In the genomic region with DNA sequence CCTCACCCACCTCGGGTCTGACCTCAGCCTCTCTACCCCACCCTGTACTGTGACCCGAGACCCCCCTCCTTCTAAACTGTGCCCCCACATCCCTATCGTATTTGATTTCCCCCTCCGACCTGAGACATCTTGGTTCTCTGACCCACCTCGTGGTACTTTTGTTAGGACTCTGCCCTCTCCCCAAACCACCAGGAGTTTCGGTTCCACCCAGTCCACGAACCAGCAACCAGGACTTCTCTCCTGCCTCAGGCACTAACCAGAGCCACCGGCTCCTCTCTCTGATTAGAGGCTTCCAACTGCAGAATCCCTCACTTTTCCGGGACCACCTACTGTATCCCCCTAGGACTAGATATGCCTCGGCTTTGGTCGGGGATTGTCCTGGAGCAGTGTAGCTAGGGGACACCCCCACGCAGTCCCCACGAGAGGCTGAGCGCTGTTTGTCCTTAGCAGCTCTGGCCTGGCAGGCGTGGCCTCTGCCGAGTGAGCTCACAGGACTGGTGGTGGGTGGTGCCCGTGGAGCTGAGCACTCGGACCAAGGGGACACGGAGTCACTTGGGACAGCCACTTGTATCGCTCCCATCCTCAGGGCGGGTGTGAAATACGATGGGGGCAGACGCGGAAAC, we compare ENCODE assay signal across 7 mouse cellular contexts. TPM values are rescaled to one million over a fixed set of nuclear protein-coding genes. Genes with fewer than 3 reads are reported as not detected.
DNase-seq lines count a peak whose midpoint lies in the region; ATAC-seq lines count a peak whose summit lies in the region.

No protein-coding gene starts in this region.

- 4% methylated on average over 24 of the region's 24 CpGs for WGBS in embryonic facial prominence, embryonic 13.5 days
- WGBS in hindbrain, embryonic 16.5 days = 7% methylated on average over 24 of the region's 24 CpGs

- peaks cover 32% of the 10 kb centered on the region for H3K4me1 ChIP-seq in embryonic facial prominence, embryonic 13.5 days
- peaks cover 27% of the 10 kb centered on the region for H3K4me1 ChIP-seq in hindbrain, embryonic 16.5 days (ENCODE audit: control insufficient read depth, insufficient read depth, low read depth, low read length)

- H3K4me3 ChIP-seq in embryonic facial prominence, embryonic 13.5 days = peak overlapping the region; percentile 36
- peak overlapping the region; percentile 29 for H3K4me3 ChIP-seq in hindbrain, embryonic 16.5 days (ENCODE audit: low read length)

- peak overlapping the region; percentile 36; the same call in 1 of the 2 replicates for H3K9ac ChIP-seq in embryonic facial prominence, embryonic 13.5 days
- no peak overlapping the region for H3K9ac ChIP-seq in hindbrain, embryonic 16.5 days (ENCODE audit: low read depth, low read length)

- H3K36me3 ChIP-seq in embryonic facial prominence, embryonic 13.5 days = peaks cover 15% of the 10 kb centered on the region
- no peaks in the 10 kb centered on the region for H3K36me3 ChIP-seq in hindbrain, embryonic 16.5 days (ENCODE audit: control insufficient read depth, insufficient read depth, low read length)

- H3K4me2 ChIP-seq in embryonic facial prominence, embryonic 13.5 days = peak overlapping the region; percentile 60
- H3K4me2 ChIP-seq in hindbrain, embryonic 16.5 days (ENCODE audit: low read length) = peak overlapping the region; percentile 50

- H3K27me3 ChIP-seq in embryonic facial prominence, embryonic 13.5 days = peaks cover 88% of the 10 kb centered on the region
- H3K27me3 ChIP-seq in hindbrain, embryonic 16.5 days (replicated peaks; ENCODE audit: control insufficient read depth, insufficient read depth, low read length) = peaks cover 63% of the 10 kb centered on the region

- peak; percentile 31 for DNase-seq in R1 (ENCODE audit: low read depth, low spot score)
- peak; percentile 43 for DNase-seq in lung, postnatal 36 days
- no peak for DNase-seq in right cerebral cortex, adult 18-20 months
- no peak for DNase-seq in cerebellum, postnatal 10 days

- no peak for ATAC-seq in embryonic facial prominence, embryonic 13.5 days (ENCODE audit: insufficient number of reproducible peaks, insufficient read depth, low FRiP score, low TSS enrichment, low read depth)
- ATAC-seq in hindbrain, embryonic 16.5 days = no peak
- ATAC-seq in activated CD4-positive, CD25-positive, alpha-beta regulatory T cell, adult 4 months = no peak

- H3K27ac ChIP-seq in embryonic facial prominence, embryonic 13.5 days = no peak overlapping the region
- no peak overlapping the region for H3K27ac ChIP-seq in hindbrain, embryonic 16.5 days (ENCODE audit: low read depth, low read length)

- H3K9me3 ChIP-seq in embryonic facial prominence, embryonic 13.5 days = no peaks in the 10 kb centered on the region
- H3K9me3 ChIP-seq in hindbrain, embryonic 16.5 days (ENCODE audit: control insufficient read depth, low read length) = no peaks in the 10 kb centered on the region

RNA-seq across cellular contexts. Expression of a gene that starts 0.9 kb away (rescaled TPM):
- polyA plus RNA-seq in embryonic facial prominence, embryonic 13.5 days (2015; fragmentation: Nextera tagmentation; extraction: Ambion mirVana) = 0.96 and 1.1 TPM in 2 replicates
- 6.6 and 7.0 TPM in 2 replicates for polyA plus RNA-seq in hindbrain, embryonic 16.5 days (2015; fragmentation: Nextera tagmentation; extraction: Ambion mirVana)
- not detected for polyA plus RNA-seq in activated CD4-positive, CD25-positive, alpha-beta regulatory T cell, adult 4 months (2017; shearing (Covaris generic))

RNA-seq across cellular contexts. Expression of a gene that starts 13.6 kb away (rescaled TPM):
- 4.5 and 4.7 TPM in 2 replicates for polyA plus RNA-seq in embryonic facial prominence, embryonic 13.5 days (2015; fragmentation: Nextera tagmentation; extraction: Ambion mirVana)
- polyA plus RNA-seq in hindbrain, embryonic 16.5 days (2015; fragmentation: Nextera tagmentation; extraction: Ambion mirVana) = 3.5 and 3.7 TPM in 2 replicates
- not detected for polyA plus RNA-seq in activated CD4-positive, CD25-positive, alpha-beta regulatory T cell, adult 4 months (2017; shearing (Covaris generic))

RNA-seq across cellular contexts. Expression of a gene that starts 14.0 kb away (rescaled TPM):
- 178 and 184 TPM in 2 replicates for polyA plus RNA-seq in embryonic facial prominence, embryonic 13.5 days (2015; fragmentation: Nextera tagmentation; extraction: Ambion mirVana)
- polyA plus RNA-seq in hindbrain, embryonic 16.5 days (2015; fragmentation: Nextera tagmentation; extraction: Ambion mirVana) = 191 and 216 TPM in 2 replicates
- 100 to 1,000 TPM; 231 to 276 TPM for polyA plus RNA-seq in activated CD4-positive, CD25-positive, alpha-beta regulatory T cell, adult 4 months (2017; shearing (Covaris generic))

RNA-seq across cellular contexts. Expression of a gene that starts 14.2 kb away (rescaled TPM):
- polyA plus RNA-seq in embryonic facial prominence, embryonic 13.5 days (2015; fragmentation: Nextera tagmentation; extraction: Ambion mirVana) = 3.6 TPM in 2 replicates
- 13.6 and 14.3 TPM in 2 replicates for polyA plus RNA-seq in hindbrain, embryonic 16.5 days (2015; fragmentation: Nextera tagmentation; extraction: Ambion mirVana)
- under 1 TPM in 1 of 2 experiments, not detected in 1; 0.82 TPM for polyA plus RNA-seq in activated CD4-positive, CD25-positive, alpha-beta regulatory T cell, adult 4 months (2017; shearing (Covaris generic))

RNA-seq across cellular contexts. Expression of a gene that starts 56.1 kb away (rescaled TPM):
- polyA plus RNA-seq in embryonic facial prominence, embryonic 13.5 days (2015; fragmentation: Nextera tagmentation; extraction: Ambion mirVana) = 8.7 and 9.7 TPM in 2 replicates
- 60.5 TPM in 2 replicates for polyA plus RNA-seq in hindbrain, embryonic 16.5 days (2015; fragmentation: Nextera tagmentation; extraction: Ambion mirVana)
- 10 to 100 TPM; 13.1 to 15.4 TPM for polyA plus RNA-seq in activated CD4-positive, CD25-positive, alpha-beta regulatory T cell, adult 4 months (2017; shearing (Covaris generic))

Comparison
In these comparisons a context has a peak if more than half of its experiments do, and no peak if none do; other contexts are left out.
1. DNase-seq: peak in R1 (single experiment) and lung, postnatal 36 days (single experiment); none in right cerebral cortex, adult 18-20 months (single experiment) and cerebellum, postnatal 10 days (0 of 2).